Mouse (Mus musculus) right cerebral cortex, adult 2 months (tissue): Measurements from ENCODE around the gene Fat4.

Source experiments
- DNase-seq, 2 experiments: peaks; one replicate each; pipeline ENCODE4 v3.0.0; 2021 to 2022; ENCODE audit warnings: low spot score in 2 of 2

Gene Fat4

DNA sequence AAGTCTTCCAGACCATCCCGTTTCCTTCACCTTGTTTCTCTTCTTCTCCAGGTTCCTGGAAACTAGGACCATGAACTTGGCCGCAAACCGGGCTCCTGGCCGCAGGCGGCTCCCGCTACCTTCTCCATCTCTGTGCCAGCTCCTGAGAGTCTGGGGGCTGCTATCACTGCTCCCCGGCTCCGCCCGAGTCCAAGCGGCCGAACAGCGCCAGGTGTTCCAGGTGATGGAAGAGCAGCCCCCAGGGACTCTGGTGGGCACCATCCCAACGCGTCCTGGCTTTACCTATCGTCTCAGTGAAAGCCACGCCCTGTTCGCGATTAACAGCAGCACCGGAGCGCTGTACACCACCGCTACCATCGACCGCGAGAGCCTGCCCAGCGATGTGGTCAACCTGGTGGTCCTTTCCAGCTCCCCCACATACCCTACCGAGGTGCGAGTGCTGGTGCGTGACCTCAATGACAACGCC lies at the start of gene Fat4:
Fat4 (plus strand) TSS at position 51 of the 466 bp plus-strand sequence.
- peak in 1 of 2 experiments; percentile 29 for DNase-seq

DNA sequence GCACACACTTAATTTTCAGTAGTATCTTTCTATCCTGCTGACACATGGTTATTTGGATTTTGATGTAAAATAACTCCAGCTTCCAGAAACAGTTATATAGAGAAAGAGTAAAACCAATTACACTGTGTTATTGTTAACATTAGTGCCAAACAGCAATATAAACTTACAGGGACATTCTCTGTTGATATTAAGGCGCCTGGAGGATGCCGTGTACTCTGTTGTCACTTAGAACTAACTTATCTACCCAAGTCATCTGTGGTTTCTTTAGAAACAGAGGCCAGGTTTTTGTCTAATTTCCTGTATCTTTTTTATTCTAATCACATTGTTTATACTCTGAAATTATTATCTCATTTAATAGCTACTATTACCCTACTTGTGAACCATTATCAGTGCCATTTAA lies 47.3 kb upstream of the Fat4 start:
- no peak for DNase-seq

- no peak for DNase-seq
Observed at GRCm38 (mm10) chr3:38843000-38843538, 43.7 kb upstream of the Fat4 start.

DNA sequence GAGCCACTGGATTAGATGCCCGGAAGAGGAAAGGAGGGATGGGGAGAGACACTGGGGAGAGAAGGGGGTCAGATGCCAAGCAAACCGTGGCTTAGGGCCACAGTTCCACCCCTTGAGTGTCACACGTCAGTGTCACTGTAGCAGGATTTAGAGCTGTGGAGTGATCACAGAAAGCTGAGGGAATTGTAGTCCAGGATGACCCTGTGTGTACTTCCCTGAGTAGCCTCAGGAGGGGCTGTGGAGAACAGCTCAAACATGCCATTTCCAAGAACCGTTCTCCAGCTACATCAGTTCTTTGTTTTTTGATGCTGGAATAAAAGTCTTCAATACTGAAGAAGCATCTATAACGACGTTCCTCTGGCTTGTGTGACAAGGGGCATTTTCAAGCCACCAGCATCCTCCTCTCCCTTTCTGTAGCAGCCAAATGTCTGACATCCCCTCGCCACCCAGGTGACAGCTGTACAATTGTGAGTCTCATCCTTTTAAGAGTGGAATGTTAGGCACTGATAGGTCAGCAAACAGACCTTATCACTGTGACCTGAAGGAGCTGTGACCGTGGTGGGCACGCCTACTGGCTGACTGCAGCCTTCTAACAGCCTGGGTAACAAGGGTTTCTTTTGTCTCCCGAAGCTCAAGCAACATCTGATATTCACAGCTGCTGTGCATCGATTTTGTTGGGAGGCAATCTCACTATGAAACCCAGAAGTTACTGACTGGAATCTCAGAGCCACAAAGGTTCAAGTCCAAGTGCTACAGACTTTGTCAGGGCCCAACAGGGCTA lies 39.9 kb upstream of the Fat4 start:
- no peak for DNase-seq

DNA sequence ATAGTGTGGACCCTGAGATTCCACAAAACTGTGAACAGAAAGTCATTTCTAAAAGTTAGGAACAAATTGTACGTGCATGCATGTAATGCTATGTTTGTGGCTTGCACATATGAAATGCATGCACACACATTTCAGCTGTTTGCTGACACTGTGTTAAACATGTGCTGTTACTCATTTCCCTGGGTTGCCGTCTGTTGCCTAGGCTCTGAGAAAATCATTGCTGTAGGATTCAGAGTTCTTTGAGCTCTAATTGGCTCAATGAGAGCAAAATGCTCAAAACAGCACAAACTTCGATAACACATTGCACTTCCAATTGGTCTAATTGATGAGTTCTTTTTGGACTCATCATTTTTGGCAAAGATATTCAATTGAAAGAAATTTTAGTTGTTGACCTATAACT lies 37.7 kb upstream of the Fat4 start:
- DNase-seq: no peak

DNA sequence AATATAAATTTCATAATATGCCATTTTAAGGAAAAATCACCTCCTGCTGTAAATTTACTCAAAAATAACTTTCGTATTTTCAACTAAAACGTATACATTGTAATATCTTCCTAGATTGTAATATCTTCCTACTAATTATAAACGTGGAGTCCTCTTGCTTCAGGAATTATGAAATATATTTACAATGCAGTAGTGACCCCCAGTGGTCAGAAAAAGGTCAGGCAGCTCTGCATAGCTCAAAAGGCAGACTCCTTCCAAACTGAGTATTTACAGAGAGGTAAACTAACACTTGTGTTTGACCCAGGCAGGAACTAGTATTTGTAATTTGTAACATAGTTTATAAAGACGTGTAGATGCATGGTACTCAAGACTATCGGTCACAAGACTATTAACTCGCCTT lies 37.2 kb upstream of the Fat4 start:
- DNase-seq: peak; percentile 52 to 69

- DNase-seq: no peak
Observed at GRCm38 (mm10) chr3:38853650-38854049, 33.1 kb upstream of the Fat4 start.

GRCm38 (mm10) chr3:38860683-38861082 lies 26.1 kb upstream of the Fat4 start:
- DNase-seq: no peak

DNA sequence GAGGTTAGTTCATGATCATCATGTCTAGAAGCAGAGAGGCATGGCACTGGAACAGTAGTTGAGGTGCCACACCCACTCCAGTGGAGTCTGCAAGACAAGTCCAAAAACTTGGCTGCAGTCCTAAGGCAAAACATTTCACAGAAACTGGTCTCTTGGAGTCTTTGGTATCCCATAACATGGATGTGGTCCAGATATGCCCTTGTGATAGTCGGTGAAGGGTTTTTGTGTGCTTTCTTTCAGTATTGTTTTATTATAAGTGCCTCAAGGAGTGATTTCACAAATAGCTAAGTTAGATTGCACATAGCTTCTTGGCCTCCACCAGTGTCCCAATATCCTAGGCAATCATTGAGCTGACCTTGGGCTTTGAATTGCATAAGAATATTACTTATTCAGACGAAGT lies 15.4 kb upstream of the Fat4 start:
- DNase-seq: no peak

GRCm38 (mm10) chr3:38875872-38876271 lies 10.9 kb upstream of the Fat4 start:
- DNase-seq: no peak

- DNase-seq: no peak
Observed at GRCm38 (mm10) chr3:38876706-38877105, 10.0 kb upstream of the Fat4 start.

DNA sequence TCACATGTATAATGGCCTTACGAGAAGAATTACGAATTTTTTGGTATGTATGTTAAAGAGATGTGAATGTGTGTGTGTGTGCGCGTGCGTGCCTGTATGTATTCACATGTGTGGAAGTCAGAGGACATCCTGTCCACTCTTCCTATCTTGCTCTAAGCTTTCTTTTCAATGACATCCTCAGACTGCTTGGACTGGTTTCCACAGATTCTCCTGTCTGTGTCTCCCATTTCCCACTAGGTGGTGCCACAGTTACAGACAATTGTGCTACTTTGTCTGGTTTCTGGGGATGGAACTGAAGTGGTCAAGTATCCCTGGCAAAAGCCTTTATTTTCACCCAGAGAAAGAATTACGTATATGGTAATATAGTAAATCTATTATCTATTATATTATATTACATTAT lies 4.0 kb upstream of the Fat4 start:
- peak; percentile 59 to 63 for DNase-seq

DNA sequence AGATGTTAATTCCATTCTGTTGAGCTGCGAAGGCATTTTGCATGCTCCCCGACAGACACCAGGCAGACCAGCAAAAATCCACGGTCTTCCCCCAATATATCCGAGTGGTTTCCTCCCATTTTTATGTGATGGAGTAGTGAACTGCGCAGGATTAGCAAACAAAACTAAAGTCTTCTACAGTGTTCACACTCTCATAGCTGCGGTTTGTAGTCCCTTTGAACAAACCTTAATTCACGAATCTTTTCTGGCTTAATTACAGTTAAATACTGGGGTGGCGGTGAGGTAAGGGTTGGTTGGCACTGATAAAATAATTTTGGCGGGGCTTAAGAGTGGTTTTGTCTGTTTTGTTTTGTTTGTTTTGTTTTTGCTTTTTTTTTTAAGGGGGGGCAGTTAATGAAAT lies 3.1 kb upstream of the Fat4 start:
- no peak for DNase-seq

GRCm38 (mm10) chr3:38884276-38884675 lies 2.5 kb upstream of the Fat4 start:
- peak; percentile 91 to 94 for DNase-seq

DNA sequence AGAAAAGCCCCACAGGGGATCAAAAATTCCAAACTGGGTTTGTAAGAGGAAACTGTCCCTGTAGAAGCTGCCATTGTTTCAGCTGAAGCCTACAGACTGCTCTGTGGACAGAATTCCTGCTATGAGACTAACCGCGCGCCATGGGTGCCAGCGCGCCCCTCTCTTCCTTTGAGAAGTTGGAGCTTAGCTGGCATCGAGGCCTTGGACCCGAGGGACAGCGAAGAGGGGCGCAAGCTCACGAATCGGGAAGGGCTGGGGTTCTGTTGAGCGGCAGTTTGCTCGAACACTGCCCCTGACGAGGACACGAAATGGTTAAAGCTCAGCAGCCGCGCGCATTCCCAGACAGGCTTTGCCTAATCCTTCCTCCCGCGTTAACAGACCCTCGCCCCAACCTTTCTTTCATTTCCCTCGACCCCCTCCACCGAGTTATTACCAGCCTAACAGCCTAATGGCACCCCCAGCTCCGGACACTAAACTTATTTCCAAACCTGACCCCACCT lies 1.8 kb upstream of the Fat4 start:
- peak; percentile 29 to 51 for DNase-seq

DNA sequence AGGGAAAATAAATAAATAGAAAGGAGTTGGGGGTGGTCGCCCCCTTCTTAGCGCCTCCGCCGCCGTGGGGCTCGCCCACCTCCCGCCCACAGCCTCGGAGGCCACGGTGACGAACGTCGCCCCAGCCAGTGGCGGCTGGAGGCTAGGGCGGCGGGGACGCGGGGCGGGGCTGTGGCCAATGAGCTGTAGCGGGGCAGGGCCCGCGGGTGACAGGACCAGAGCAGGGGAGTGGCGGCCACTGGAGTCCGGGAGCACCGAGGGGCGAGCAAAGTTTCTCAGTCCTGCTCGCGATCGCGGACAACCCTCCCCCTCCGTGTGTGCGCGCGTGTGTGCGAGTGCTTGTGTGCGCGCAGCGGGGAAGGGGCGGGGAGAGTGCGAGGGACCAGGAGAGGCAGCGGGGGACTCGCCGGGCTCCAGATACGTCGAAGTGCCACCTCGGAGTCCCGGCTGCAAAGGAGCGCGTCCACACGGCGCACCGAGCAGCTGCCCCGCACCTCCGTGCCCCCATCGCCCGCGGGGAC lies 1.2 kb upstream of the Fat4 start:
- peak; percentile 62 to 72 for DNase-seq

- peak; percentile 24 to 43 for DNase-seq
Observed at GRCm38 (mm10) chr3:38886061-38886821, 499 bp upstream of the Fat4 start.

- peak; percentile 60 to 73 for DNase-seq
Observed at GRCm38 (mm10) chr3:38887381-38887991, 746 bp downstream of the Fat4 start.

DNA sequence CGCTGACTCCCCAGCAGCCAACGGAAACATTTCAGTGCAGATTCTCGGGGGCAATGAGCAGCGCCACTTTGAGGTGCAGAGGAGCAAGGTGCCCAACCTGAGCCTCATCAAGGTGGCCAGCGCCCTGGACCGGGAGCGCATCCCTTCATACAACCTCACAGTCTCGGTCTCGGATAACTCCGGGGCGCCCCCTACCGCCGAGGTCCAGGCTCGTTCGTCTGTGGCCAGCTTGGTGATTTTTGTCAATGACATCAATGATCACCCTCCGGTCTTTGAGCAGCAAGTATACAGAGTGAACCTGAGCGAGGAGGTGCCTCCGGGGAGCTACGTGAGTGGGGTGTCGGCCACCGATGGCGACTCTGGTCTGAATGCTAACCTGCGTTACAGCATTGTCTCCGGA lies 1.4 kb downstream of the Fat4 start:
- peak; percentile 92 to 95 for DNase-seq

DNA sequence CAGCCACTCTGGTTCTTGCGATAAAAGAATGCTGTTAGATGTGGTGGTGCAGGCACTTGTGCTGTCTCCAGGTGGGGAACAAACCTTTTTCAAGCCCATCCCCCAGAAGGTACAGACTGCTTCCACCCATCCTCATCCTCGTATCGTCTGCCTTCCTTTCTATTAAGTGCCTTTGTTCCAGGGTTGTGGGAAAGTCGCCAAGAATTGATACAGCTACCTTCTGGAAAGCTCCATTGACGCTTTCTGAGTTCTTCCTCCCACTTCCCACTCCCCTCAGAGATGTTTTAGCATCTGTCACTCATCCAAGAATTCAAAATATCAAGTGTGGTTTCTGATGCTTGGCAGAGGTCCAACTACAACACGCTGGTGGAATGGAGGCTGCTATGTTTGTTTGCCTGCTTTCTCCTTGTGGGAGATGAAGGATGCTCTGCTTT lies 6.1 kb downstream of the Fat4 start:
- peak in 1 of 2 experiments; percentile 41 for DNase-seq

GRCm38 (mm10) chr3:38900839-38901238 lies 14.1 kb downstream of the Fat4 start:
- DNase-seq: no peak

- no peak for DNase-seq
Observed at GRCm38 (mm10) chr3:38906832-38907231, 20.1 kb downstream of the Fat4 start.
